Mouse (Mus musculus) ovary, postnatal 14 days (tissue): ENCODE data around the gene Ptprn.

Source experiments
- DNase-seq: peaks from one replicate; pipeline ENCODE4 v3.0.0; 2022; ENCODE audit warnings: low spot score

Ptprn gene

DNA sequence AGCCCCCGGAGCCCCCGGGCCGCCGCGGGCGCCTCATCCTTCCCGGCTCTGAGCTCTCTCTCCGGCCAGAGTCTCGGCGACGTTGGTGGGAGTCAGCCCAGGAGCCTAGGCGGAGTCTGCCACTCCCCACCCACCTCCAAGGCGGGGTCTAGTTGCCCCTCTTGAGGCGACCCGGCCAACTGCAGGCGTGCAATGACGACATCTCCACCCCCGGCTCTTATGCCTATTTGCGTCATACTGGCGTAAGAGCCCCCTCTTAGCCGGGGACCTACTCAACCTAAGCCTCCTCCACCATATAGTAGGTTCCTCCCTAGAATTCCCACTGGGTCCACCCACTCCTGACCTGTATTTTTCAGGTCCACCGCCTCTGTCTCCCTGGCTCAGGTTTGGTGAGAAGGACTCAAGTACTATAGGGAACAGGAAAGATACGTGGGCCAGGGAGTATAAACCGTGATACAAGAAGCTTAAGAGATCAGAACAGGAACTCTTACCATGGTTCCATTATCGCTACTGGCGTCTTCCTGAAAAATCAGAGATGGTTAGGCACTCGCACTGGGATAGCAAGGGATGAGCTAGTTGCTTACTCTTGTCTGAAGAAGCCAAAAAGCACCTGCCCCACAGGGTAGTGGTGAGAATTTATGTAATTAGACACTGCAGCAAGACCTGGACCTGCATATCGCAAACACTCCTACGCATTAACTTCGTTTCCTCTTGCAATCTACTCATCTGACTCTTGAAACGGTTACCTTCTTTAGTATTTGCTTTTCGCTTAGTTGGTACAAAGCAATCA, at the start of gene Ptprn:
Gene Ptprn (minus strand): TSS at position 412 of the 790 bp plus-strand sequence.
- no peak for DNase-seq

DNA sequence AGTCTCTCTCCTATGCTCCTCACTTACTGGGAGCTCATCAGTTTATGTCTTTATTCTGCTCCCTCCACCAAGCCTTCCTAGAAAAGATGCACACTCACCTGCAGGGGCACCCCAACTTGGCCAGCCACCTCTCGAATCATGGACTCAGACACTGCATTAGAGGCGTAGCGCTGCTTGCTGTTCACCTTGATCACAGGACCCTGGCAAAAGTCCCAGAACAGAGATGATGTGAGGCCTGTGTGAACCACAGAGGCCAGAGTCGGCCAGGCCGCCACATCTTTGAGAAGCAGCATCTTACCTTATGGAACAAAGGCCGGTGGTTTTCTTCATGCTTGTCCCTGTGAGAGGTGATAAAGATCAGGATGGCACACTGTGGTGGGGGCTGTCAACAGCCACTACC, 47.4 kb upstream of the Ptprn start:
- DNase-seq = no peak

GRCm38 (mm10) chr1:75304662-75305061, 40.4 kb upstream of the Ptprn start:
- DNase-seq = no peak

DNA sequence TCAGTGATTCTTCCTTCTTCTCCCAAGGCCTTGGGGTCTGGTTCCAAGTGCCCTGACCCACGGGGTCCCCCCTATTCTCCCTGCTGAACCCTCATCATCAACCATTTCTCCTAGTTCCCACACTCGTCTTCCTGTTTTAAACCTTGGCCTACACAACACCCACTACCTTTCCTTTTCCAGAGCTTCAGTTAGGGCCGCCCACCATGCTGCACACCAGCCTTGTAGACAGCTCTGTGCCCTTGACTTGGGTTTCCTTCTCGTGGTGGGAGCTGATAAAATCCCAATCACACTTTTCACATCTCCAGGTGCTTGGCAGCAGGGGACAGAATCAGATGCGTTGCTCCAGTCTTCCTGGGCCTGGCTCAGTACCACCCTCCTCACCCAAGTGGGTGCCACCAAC, 30.0 kb upstream of the Ptprn start:
- no peak for DNase-seq

GRCm38 (mm10) chr1:75293331-75293701, 29.0 kb upstream of the Ptprn start:
- DNase-seq = no peak

- no peak for DNase-seq
Measured at GRCm38 (mm10) chr1:75292476-75293330, 28.4 kb upstream of the Ptprn start.

DNA sequence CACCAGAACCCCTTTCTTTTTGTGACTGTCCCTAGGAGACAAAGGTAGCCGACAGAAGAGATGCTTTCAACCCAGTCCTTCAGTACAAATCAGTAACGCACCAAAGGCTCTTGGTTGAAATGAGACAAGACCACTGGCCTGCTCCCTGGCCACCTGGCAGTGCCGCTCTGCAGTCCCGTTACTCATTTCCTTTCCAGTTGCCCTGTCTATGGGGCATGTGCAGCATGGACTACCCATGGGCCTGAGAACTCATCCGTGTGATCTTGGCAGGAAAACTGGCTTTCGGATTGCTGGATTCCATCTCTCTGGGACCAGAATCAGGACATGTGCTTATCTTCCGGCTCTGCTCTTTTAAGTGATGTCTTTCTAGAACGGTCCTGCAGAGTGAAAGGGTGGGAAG, 27.0 kb upstream of the Ptprn start:
- DNase-seq = no peak

DNA sequence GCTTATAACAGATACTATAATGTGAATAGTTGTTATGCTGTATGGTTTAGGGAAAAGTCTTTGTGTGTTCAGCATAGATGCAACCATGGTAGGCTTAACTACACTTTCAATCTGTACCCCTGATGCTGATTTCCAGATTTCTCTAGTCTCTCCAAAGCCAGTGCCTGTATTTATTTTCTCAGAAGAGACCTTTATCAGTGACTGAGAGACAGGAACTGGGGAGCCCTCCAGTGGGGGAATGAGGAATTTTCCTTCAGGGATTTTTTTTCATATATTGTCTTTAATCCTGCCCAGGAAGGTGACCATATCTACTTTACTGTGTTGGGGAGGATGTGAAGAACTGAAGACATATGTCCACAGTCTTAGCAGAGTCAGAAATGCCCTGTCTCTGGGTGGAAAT, 26.3 kb upstream of the Ptprn start:
- DNase-seq = no peak

DNA sequence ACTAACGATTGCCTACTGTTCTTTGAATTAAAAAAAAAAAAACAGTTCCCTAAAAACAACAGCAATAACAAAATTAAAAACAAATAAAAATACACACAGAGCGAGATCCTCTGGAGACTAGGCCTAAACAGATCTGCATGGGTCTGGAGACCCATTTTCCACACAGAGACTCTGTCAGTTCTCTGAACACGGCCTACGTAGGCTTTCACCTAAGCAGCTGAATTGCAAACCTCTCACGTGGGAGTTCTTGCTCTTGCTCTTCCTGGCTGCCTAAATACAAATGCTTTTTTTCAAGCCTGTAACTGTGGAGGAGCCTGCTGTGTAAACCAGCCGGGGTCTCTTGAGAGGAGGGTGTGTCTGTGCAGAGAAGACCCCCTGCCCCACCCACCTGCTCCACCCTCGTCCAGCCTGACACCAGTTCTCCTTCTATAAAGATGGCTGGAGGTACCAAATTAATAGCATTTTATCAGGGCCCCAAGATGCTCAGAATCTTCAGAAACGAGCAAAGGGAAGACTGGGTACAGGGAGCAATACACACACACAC, 25.7 kb upstream of the Ptprn start:
- no peak for DNase-seq

- no peak for DNase-seq
Measured at GRCm38 (mm10) chr1:75289376-75289775, 25.1 kb upstream of the Ptprn start.

DNA sequence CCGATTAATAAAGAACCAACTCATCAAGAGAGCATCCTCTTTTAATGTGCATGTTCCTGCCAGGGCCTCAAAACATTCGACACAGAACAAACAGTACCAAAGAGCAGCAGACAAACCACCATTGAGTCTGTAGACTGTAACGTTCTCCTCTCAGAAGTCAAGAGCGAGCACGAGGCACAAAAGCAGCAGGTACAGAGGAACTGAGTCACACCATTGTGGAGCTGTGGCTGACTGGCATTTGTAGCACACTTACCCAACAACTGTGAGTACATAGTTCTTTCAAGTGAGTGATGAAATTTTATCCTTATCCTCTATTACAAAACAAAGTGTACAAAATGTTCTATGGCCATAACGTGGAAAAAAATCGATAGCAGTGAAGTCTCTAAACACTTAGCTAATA, 20.6 kb upstream of the Ptprn start:
- DNase-seq = no peak

- no peak for DNase-seq
Measured at GRCm38 (mm10) chr1:75283017-75283416, 18.7 kb upstream of the Ptprn start.

DNA sequence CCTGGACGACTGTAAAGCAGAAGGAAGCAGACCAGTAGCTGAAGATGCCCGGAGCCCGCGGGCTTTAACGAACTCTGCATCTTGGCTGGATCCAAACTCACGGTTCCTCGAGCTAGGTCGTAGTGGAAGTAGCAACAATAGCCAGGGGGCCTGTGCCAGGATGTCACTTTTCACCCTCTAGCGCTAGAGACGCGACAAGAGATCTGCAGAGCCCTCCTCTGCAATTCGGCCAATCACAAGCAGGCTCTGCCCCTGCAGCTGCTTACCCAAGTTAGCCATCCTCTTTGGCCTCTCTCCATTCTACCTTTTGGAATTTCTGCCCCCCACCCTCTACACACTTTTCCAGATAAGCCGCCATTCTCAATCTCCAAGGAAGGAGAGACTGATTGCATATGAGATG, 13.9 kb upstream of the Ptprn start, which contains the start of gene Resp18:
Gene Resp18 (minus strand): TSS at position 188 of the 400 bp plus-strand sequence.
- DNase-seq = no peak

GRCm38 (mm10) chr1:75277195-75278188, 13.2 kb upstream of the Ptprn start:
- DNase-seq = peak; percentile 47

DNA sequence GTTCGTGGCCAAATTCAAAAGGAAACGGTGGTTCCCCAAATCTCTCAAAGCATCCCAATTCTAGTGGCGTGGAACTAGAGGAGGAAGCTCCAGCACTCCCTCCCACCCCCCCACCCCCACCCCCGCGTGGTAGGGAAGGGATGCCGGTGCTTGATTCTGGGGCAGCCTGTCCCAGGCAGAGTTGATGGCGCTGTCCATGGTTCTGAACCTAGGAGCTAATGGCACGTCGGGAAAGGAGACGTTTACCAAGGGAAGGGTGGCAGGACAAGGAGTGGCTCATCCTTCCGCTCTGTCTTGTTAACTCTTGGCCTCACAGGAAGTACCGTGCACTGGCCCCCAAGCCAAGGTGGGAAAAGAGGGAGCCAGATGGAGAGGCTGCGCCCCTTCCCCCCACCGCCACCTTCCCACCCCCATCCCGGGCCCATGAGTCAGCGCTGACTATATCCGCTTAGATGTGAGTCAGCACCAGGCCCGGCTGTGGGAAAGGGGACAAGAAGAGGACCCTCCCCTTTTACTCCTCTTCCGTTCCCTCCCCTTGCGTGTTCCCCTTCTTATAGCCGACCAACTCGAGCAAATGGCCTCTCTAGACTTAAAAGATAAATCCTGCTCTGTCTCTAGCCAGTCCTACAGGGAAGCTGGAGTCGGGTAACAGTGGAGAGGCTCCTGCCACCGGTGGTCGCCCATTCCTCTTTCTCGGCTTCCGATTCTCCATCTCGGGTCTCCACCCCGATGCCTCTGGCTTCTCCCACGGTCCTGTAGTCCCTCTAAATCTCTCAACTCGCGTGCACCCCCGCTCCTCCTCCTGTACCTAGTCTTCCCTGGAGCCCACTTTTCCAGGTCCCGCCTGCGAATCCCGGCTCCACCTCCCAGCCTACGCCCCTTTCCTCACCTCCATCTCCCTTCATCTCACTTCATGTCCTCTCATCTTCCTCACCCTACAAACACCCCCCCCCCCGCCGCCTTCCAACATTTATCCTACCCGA, 1.0 kb downstream of the Ptprn start:
- peak; percentile 65 for DNase-seq

GRCm38 (mm10) chr1:75261278-75261677, 3.0 kb downstream of the Ptprn start:
- DNase-seq = no peak

DNA sequence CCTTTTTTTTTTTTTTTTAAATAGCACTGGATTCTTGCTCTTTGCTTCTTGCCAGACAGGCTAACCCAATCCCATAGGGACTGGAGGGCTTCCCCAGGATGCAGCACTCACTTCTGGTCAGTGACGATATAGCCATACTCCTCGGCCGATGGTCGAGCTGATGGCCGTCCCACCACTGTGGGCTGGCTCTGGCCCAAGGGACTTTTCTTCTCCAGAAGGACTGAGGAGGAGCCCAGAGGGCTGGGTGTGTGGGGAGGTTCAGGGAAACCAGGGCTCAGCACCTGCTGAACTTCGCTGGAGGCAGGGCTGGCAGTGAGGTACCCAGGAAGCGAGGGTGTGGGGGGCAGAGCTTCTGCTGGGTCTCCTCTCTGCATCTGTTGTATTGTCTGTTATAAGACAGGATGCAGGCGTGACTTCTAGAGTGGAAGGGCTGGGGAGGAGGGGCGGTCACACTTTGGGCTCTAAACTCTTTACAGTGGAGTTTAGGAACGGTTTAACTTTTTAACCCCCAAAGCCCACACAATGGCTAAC, 8.7 kb downstream of the Ptprn start:
- no peak for DNase-seq

DNA sequence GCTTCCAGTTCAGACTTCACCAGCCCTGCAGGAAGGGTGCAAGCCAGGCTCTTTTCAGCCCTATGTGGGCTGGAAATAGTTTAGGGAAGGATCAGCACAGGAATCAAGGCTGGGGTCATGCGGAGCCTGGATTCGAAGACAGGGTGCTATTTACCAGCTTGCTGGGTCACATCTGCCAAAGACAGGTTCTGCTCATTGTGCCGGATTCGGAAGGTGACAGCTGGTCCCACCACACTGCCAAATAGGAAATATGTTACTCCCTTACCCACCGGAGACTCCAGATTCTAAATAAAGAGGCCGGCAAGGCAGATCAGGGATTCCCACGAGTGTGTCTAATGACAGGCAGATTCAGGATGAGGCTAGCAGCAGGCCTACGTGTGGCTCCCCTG, 9.7 kb downstream of the Ptprn start:
- DNase-seq = no peak

GRCm38 (mm10) chr1:75253849-75254624, 10.3 kb downstream of the Ptprn start:
- DNase-seq = peak; percentile 82
